Mouse (Mus musculus) lung, postnatal 10 days (tissue): Measurements from ENCODE around the gene Mgea5.

Experiments
- DNase-seq: peaks from one replicate; pipeline ENCODE4 v3.0.0; 2021

The Mgea5 gene

DNA sequence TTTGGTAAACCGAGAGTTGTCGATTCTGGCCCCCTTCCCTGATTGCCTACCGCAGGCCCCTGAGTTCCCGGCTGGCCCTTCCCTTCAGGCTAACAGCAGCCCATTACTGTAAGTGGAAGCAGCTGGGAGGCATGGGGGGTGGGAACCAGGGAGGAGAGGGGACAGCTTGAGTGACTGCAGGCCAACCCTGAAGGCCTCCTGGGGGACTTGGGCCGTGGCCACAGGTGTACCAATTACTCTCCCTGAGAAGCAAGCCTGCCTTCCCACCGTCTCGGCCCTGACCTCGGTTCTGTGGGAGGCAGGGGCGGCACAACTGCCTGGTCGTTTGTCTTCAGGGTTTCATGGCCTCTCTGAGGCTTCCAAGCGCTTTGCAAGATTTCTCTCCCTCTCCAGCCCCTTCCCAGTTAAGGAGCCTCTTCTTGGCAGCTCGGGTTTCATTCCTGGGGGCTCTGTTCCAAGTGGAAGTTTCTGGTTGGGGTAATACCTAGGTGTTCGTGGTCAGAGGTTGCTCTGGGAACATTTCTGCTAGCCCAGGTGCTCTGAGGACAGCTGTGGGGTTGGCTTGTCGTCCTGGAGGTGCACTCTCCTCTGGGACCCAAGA lies 57.9 kb downstream of the Mgea5 start:
- no peak for DNase-seq

DNA sequence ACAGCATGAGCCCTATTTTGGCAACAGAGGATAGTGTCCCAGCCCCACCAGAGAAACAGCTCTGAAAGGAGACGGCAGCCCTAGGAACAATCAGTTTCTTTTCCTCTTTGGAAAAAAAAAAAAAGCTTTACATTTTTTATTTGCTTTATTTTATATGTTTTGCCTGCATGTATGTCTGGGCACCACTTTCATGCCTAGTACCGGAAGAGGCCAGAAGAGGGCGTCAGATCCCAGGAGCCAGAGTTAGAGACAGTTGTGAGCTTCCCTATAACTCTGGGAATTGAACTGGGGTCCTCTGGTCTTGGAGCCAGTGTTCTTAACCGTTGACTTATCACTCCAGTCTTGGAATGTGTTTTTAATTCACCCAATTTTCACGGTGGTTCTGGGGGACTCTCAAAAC lies 61.4 kb downstream of the Mgea5 start:
- no peak for DNase-seq

DNA sequence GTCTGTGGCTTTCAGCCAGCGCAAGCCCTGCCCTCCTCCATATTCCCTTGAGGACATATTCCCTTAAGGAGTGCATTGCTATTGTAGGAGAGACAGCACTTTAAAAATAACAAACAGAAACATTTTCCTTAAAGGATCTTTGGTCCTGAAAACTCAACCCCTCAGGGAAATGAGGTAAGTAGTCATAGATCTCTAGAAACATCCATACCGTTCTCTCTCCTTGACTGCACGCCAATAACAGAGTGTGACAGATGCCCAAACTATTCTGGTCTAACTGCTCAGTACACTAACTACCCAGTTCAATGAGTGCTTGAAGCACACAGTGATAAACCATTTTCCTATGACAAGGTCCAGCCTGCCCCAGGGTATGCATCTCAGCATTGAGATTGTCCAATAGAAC lies 65.4 kb downstream of the Mgea5 start:
- no peak for DNase-seq

DNA sequence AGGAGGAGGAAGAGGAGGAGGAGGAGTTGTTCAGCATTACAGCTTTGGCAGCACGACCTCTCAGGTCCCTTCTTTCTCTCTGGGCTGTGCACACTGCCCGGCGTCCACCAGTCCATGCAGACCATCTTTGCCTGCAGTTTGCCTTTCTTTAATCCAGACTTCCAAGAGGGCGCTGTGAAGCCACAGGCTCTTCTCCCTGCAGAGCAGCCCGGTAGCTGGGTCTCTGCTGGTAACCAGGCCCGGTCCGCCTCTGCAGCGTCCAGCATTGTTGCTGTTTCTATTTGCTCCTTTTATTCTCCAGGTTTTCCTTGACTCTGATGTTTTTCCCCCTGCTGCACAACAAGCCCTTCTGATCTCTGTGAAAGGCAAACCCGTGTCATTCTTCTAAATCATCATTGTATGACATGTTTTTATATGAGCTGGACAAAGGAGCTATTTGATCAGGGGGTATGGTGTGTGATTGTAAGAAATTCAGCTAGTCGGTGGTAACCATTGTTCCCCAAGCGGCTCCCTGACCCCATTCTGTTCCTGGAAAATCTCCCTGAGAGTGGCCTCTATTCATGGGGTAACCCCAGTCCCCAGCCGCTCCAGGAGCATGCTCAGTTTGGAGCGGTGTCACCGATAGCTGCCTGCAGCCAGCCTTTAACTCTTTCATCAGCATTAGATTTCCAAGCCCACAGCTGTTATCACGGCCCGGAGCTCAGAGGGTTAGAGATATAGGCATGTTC lies 66.0 kb downstream of the Mgea5 start:
- peak; percentile 65 for DNase-seq

DNA sequence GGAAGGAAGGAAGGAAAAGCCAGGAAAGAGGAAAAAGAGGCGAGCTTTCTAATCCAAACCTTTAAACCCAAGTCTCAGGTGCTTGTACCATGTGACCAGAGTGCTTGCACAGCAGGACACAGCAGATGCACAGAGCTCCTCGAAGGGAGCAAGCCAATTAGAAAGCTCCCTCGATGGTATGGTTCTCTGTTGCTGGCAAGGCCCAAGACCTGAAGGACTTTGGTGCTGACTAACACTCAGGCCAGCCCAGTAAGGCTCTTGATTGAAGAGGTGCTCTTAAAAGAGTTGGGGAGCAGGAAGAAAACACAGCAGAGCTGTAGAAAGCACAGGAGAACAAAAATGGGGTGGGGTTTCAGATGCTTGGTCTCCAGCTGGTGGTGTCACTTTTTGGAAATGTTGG lies 74.9 kb downstream of the Mgea5 start:
- peak; percentile 9 for DNase-seq
